Mouse (Mus musculus) urinary bladder, postnatal 25 days (tissue): ENCODE results near the gene Sgo1.
"Not testable (repeated sequence)": the region's sequence is repeated elsewhere in the genome, so short reads cannot be mapped to it uniquely, and the experiment has no call there.

ENCODE experiments used
- DNase-seq: peaks from one replicate; pipeline ENCODE4 v3.0.0; 2022; ENCODE audit warnings: low spot score

Sgo1 gene

DNA sequence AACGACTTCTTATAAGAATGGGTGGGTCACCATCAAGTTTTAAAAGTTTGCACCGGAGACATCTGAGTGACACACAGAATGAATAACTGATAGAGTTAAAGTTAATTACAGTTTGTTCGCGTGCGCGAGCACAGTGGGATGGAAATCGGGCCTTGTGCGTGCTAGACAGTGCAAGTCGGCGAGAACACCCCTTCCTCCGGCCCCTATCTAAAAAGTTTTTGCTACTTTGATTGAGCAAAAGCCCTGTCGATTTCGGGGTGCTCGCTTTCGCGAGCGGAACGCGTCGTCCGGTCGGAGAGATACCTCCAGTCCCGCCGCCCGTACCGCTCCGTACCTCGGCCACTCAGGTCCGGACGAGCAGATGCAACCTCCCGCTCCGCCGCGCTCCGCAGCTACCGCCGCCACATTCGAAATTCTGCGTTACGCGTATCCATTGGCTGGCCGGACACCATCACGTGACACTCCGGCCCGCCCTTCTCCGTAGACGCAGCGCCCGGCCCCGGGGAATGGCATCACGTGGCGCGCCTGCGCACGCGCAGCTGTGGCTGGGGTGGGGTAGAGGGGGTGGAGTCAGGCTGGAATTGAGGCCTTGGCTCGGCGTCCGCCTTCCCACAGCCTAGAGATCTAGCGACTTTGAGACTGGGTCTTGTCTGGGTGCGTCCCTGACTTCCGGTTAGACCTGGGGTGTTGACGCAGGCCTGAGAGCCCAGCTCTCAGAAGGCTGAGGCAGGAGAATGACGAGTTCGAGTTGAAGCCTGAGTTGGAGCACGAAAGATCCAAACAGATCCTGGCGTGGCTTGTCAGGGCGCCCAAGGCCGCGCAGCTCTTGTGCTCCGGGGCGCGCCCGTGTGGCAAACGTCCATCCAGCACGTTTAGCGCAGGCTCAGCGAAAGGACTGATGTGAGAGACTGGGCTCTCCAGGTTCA lies at the start of gene Sgo1:
TSS of gene Sgo1 (minus strand) at position 457 of the 926 bp plus-strand sequence.
- peak; percentile 94 for DNase-seq

DNA sequence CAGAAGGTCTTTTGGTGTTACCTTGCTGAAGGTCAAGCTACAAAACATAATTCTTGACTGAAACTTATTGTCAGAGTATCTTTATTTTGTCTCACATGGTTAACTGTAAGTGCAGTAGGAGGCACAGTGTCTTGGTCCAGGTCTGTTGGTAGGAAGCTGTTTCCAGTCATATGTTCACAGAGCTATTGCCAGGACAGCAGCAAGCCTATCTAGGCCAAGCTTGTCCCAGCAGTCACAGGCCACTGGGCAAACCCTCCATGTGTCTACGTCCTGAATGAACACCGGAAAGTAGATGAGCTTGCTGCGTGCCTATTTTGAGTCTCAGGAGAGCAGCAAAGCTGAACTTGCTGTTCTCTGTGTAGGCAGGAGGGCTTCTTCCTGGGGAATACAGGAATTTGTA lies 29.8 kb upstream of the Sgo1 start:
- DNase-seq, result not testable (repeated sequence)

DNA sequence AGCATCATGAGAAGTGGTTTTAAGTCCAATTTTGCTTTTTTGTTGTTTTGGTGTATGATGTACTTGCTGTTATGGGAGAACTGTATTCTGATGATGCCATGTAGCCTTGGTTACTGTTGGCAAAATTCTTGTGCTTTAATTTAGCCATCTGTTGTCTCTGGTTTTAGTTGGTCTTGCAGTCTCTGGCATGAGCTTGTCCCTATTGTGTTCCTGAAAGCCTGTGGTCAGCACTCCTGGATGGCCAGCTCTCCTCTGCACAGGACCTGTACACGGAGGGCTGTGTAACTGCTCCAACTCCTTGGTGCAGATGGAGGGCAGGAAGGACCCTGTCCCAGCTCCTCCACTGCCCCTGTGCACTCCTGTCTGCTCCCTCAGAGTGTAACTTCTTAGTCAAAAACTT lies 29.3 kb upstream of the Sgo1 start:
- no peak for DNase-seq

DNA sequence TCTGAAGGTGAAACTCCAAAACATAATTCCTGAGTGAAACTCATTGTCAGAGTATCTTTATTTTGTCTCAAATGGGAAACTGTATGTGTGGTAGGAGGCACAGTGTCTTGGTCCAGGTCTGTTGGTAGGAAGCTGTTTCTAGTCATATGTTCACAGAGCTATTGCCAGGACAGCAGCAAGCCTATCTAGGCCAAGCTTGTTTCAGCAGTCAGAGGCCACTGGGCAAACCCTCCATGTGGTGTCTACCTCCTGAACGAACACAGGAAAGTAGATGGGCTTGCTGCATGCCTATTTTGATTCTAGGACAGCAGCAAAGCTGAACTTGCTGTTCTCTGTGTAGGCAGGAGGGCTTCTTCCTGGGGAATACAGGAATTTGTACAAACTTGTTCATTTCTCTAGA lies 26.0 kb upstream of the Sgo1 start:
- DNase-seq, result not testable (repeated sequence)

DNA sequence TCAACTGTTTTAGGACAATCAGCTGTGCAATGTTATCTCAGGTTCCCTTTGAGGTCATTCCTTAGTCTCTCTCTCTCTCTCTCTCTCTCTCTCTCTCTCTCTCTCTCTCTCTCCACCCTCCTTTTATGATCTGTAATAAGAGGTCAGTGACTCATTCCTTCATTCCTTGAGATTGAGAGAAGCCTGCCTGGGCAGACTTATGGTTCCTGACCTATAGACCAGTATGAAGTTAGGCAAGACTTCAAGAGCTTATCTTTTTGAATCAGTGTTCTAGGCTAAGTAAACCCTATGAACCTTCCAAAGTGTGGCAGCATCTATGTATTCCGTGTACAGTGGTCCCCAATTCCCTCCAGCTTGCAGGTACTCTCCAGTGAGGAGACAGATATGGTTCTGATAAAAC lies 25.3 kb upstream of the Sgo1 start:
- DNase-seq, result no peak

DNA sequence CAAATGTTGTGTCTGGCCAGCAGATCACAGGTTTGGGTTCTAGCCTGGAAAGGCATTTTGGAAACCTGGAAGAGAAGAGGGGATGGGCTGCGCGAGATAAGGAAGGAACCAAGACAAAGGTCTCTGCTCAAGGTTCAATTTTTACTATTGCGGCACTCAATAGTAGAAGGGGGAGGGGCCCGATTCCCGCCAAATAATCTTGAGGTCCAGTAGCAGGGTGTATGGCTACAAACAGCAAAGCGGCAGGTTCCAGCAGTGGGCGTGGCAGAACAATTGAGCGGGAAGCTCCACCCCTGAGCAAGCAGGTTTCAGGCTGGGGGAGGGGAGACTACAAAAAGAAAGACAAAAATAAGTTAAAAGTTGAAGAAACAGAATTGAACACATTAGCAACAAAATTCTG lies 8.4 kb upstream of the Sgo1 start:
- not testable (repeated sequence) for DNase-seq

DNA sequence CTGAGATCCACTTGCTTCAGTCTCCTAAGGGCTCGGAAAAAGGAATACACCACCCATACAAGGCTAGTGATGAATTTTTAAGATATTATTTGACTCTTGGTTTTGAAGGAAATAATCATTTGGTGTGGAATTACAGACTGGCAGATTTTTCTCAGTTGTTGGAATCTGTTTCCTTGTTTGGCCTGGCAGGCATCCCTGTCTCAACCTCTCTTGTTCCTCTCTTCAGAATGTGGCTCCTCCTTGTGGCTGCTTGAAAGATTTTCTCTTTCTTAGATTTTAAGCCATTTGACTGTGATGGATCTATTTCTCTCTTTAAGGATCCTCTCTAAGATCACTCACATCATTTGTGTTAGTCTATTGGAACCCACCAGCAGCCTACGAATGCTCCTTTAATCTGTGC lies 4.9 kb upstream of the Sgo1 start:
- peak; percentile 50 for DNase-seq

DNA sequence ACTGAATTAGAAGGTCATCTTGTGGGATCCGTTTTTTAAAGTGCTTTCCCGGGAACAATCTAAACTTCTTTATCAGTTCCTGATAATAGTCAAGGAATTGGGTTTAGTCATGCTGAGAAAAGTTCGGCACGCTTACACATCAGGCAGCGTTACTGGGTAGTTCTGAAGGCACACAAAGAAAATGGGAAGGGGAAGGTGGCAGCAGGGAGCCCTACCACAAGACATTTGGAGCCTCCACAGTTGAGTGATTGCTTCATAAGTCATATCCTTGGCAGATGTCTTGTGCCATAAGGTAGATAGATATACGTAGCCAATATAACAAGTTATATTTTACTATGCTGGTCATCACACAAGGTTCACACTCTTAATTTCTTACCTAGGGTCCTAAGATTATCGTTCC lies 813 bp upstream of the Sgo1 start:
- DNase-seq, result no peak

DNA sequence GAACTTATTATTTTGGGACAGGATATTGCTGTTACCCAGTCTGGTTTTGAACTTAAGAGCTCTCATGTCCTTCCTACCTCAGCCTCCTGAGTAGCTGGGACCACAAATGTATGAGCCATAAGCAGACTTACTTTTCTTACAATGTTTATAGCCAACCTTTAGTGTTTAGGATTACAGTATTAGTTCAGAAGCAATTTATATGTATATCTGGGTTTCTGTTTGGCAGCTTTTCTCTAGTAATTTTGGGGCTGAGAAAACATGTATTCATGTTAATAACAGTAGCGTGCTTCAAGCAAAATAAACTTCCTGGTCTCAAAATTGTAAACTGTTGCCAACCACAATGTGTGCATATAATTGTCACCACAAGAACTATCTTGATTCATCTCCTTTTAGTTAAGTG lies 812 bp downstream of the Sgo1 start:
- no peak for DNase-seq

DNA sequence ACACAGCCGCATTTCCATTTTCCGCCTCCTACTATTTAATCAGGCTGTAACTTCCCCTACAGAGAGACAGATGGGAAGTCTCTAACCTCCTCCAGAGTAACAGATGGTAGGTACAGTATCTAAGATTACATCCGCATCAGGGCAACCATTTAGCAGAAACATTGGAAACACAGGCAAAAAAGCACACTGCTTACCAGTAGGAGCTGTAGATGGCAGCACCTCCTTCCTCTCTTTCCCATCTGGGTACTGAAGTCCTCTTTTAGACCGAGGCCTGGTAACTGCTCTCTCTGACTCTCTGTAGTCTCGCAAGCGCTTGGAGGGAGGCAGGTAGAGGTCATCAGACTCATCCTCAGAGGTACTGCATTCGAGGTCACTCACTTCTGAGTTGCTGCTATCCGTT lies 10.4 kb downstream of the Sgo1 start:
- DNase-seq, result no peak

DNA sequence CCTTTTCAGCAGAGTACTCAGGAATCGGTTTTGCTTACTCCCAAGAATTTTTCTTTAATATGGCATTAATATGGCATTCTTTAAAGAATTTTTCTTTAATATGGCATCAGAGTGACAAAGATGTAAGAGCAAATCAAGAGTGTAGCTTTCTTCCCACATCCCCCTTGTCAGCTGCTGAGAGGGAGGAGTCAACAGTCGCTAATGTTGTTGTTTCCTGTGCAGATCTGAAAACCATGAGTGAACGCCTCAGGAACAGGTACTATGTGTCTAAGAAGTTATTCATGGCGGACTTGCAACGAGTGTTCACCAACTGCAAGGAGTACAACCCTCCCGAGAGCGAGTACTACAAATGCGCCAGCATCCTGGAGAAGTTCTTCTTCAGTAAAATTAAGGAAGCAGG lies 18.7 kb downstream of the Sgo1 start:
- no peak for DNase-seq

DNA sequence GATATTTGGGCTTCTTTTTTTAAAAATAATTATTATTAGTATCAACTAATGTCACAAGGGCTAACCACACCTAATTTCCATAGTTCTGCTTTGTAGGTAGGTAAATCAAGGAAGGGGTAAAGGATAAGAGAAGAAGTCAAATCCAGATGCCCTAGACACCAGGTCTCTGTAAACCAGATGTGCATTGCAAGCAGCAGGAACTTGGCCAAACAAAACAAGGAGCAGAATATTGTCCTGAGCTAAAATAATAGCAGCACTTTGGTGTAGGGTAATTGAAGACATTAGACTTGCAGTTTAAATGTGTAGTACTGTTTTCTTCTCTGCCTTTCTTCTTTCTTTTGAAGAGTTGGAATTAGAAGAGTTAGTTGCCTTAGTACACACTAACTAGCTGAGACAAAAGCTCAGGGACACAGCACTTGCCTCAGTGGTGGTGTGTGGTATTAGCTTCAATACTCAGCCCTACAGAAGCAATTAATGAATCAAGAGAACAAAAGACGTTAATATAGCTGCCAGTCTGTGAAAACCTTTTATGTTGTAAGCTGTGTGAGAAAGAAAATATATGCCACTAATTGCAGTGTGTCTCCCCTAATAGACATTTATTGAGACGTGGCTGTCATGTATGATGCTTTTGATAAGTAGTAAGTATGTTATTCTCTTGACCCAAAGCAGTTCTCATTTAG lies 24.3 kb downstream of the Sgo1 start:
- no peak for DNase-seq

DNA sequence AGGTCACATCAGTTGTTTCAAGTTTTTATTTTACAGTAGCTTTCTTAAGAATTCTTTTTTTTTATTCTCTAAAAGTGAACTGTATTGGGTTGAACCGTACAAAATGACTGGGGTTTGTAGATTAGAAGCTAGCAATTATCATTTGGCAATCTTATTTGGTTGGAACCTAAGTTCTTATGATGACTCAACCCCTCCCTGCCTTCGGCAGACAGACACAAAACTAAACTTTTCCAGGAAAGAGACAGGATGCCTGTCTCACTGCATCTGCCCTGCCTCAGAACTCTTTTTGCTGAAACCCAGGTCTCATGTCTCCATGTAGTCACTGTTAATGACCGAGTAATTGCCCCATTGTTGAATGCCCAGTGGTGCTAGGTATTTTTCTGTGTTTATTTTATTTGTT lies 24.9 kb downstream of the Sgo1 start:
- DNase-seq, result no peak

DNA sequence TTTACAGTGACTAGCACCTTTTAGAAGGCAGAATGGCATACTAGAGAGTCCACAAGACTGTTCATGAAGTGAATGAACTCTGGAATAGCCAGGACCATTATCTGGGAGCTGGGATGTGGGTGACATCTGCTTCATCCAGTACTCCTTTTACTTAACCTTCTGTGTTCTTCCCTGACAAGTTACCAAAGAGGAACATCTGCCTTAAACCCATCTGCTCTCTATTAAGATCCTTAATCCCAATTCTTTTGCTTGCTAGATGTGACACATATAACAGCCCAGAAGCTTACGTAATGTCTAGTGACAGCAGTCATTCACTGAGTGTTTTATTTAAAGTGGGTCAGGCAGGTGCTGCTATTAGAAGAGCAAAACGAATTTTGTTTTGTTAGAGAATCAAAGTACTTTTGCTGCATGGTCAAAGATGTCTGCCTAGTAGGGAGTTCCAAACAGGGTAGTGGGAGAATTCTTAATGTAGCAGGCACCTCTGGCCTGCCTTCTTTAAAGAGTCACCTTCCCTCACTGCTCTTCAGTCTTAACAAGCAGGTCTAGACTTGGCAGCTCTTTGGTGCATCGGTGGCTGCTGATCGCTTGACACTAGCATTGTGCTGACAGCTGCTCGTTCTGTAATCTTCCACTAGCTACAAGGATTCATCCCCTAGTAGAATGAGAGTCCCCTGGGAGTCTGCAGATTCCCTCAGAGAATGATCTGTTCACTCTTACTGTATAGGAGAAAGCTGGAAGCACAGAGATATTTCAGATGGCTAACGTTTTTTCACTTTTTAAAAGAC lies 27.9 kb downstream of the Sgo1 start:
- no peak for DNase-seq

DNA sequence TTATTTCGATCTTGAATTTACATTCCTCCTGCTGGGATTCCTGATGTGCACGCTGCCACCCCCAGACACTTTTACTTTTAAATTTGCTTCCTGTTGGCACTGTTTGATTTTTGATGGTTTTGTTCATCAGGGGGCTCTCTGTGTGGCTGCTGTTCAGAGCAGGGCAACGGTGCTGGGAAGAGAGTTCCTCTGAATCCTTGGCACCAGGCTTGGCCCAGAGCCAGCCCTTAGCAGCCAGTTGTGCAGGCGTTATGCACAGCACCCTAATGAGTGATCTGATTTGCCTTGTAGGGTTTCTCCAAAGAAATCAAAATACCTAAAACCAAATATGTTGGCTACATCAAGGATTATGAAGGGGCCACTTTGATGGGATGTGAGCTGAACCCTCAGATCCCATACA lies 29.4 kb downstream of the Sgo1 start:
- DNase-seq, result no peak

DNA sequence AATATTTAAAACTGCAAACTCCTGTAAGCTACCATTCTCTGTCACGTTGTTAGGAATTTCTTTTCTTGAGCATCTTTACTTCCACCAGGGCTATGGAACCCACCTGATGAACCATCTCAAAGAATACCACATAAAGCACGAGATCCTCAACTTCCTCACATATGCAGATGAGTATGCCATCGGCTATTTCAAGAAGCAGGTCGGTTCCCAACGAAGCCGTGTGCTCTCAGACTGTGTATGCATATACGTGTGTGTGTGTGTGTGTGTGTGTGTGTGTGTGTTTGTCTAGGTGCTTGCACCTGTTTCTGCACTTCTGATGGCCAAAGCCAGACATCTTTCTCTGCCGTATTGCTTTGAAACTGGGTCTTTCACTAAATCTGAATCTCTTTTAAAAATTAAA lies 29.9 kb downstream of the Sgo1 start:
- no peak for DNase-seq

DNA sequence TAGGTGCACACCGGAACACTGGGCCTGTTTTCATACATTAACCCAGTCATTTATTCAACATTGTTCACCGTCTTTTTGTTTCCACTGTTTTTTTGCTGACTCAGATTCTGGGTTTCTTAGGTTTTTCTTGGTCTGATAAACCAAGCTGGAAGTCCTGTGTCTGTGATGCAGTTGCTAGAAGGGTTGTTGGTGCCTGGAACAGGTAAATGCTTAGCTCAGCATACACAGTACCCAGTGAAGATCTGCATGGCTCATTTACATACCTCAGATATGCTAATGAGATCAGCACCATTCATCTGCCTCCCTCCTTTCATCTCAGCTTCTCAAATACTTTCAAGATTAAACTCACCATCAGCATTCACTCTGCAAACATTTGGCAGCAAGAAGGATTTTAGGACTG lies 30.5 kb downstream of the Sgo1 start:
- DNase-seq, result no peak

DNA sequence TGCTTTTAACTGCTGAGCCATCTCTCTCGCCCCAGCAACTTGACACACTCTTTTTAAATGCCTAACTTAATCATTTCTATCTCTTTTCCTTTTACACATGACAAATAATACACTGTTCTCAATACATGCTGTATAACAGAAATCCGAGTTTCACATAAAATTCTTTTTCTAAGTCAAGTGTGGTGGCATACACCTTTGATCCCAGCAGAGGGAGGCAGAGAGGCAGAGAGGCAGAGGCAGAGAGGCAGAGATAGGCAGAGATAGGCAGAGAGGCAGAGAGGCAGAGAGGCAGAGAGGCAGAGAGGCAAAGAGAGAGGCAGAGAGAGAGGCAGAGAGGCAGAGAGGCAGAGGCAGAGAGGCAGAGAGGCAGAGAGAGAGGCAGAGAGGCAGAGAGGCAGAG lies 31.7 kb downstream of the Sgo1 start:
- not testable (repeated sequence) for DNase-seq

DNA sequence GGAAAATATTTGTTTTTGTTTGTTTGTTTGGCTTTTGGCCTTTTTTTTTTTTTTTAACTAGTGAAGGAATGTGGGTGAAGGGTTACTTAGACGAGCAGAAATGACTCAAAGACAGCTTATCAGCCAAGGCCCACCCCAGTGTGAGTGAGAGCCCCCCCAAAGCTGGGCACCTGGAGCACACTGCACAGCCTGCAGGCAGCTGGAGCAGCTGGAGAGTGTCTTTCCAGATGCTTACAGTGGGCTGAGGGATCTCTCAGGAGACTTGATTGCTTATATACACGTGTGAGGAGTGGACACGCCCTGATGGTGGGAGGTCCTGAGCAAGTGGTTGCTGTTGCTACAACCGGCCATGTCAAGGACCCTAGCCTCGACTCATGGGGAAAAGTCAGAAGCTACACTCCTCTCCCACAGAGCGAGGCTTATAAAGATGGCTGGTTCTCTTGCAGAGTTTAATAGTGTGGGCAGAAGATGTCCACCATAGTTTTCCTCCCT lies 32.7 kb downstream of the Sgo1 start:
- DNase-seq, result no peak

DNA sequence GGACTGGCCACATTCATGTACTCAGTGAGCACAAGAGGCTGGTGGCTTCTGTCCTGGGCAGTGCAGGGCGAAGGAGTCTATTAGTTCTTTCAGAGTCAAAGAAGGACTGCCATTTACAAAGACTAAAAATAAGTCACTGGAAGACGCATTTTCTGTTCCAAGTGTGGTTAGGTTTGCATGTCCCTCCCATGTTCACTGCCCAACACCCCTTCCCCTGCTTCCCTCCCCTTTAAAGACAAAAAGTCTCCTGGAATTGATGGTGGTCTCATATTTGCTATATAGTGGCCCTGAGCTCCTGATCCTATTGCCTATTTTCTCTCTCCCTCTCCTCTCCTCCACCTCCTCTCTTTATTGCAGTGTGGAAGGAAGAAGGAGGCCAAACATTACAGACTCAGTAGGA lies 33.2 kb downstream of the Sgo1 start:
- DNase-seq, result no peak

DNA sequence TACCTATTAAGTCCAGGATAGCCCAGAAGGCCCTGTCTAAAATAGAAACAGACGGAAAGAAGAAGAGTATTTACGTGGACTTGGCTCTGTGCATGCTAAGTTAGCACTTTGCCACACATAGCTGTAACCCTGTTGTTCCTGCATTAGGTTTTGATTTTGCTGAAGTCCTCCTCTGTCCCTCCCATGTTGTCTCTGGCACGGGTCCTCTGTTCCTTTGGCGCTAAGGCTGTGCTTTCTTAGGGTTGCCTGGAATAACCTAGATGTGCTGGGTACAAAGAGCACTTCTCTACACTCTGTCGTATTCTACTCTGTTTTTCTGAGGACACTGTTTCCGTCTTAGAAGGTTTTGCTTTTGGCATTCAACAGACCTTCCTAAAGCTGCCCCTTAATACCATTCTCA lies 34.1 kb downstream of the Sgo1 start:
- no peak for DNase-seq

DNA sequence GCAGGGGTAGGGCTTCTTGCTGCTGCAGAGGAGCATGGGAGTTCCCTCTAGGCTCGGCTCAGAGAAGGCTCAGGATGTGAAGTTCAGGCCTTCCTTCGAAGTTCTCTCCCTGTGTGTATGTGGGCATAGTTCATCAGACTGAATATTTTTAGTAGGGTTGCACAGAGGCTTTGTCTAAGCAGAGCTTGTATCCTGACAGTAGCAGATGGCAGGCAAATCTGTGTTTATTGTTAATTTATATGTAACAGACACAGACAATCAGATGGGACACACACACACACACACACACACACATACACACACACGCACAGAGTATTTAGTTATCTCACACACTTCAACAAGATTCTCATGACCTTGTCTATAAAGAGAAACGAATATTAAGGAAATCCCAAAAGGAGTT lies 34.5 kb downstream of the Sgo1 start:
- no peak for DNase-seq

DNA sequence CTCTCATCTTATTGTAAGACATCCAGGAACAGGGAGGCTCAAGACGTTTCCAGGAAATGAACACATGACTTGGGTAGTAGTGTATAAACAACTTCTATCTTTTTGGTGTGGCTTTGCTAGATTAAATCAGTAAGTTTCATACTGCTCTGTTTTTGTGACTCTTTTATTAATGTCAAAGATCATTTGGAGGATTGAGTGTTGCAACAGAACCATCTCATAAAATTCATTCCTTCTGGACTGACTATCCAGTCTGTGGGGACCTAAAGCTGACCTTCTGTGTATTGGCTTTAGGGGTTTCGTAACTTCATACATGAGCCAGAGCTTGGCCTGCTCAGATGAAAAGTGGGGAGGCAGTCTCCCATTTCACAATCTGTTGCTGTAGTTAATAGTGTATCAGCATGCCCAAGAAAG lies 38.9 kb downstream of the Sgo1 start:
- no peak for DNase-seq
